Mouse (Mus musculus): ENCODE measurements around the gene Jmjd8.

- TF ChIP-seq POLR2A (IDR thresholded peaks at IDR 0.05; ENCODE audit: low read depth, low read length) (no peak), CTCF (IDR thresholded peaks at IDR 0.05; ENCODE audit: extremely low read depth, insufficient read length, insufficient replicate concordance, low read depth, low read length) (no peak)
Observed at GRCm38 (mm10) chr17:25810890-25811289, 17.8 kb upstream of the Jmjd8 start.

All from small intestine, adult 2 months (tissue).